Mouse (Mus musculus) cerebellum, adult 8-10 months (tissue): ENCODE measurements around the gene Igfbpl1.

Source experiments
- DNase-seq: peaks from one replicate; pipeline ENCODE4 v3.0.0; 2022

Igfbpl1 gene

DNA sequence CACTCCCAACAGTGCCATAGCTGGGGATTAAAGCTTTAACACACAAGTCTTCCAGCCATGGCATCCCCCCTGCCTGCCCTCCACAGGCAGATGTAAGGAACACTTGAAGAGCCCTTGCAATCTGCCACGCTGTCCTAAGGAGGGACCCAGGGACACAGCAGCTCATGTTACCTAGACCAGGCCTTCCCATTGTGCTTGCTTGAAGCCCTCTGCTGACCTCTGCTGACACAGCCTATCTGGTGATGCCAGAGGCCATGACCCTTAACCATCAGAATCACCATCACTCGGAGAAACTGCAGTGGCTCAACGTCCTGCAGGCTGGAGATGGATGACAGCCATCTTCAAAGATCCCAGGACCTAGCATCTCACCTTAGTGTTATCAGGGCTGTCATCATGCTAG, 4.7 kb downstream of the Igfbpl1 start:
- no peak for DNase-seq

DNA sequence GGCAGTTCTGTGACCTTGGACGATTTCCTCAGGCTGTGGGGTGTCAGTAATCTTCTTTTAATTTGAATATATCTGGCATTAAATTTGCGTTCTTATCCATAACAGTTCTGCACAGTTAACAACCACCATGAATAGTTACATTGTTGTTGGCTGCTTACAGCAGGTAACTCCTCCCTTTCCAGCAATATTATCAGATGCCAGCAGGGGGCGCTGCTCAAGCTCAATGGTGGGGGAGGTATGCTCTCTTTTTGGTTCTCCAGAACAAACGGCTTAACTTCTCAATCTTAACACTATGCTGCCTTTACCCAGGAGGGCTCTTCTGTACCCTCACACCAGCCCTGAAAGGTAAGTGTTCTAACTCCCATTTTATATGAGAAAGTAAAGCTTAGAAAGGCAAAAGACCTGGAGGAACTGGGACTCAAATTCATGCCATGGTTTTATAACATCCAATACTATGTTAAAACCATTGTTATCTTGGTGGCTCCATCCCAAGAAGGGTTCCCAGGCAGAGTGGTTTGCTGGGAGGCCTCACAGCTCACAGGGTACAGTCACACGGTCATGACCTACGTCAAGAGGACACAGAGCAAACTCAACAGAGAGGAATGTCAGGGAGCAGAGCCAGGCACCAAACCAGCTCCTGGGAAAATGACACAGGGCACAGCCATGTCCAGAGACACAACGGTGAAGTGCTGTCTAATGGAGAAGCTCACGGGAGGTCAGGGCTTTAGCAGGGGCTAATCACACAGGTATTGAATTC, 6.5 kb downstream of the Igfbpl1 start:
- DNase-seq = peak; percentile 23

DNA sequence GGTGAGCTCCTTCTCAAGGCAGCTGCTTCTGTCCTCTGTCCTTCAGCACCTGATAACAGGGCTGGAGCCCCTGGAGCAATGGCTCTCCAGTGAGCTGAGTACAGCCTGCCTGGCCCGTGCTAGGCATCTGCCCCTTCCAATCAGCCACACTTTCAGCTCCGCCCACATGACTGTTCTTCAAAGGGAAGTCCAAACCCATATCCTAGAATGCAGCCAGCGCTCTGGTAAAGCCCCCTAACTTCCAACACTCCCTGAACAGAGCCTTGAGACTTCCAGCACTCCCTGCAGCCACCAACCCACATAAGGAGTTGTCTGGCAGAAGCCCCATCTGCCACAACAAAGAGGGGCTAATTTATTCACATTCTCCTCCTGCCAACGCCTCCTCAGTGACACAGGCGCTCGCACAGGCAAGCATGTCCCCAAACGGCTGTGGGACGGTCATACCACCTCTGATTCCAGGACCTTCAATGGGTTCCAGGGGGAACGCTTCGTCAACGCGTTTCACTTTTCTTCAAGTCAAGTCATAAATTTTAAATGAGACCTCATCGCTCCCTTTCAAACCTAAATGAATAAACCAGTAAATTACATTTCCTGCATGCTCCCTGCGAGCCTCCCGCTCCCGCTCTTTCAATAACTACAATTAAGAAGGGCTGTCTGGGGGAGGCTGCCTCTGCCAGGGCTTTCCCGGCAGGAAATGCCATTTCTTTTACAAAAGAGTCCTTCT, 7.4 kb downstream of the Igfbpl1 start:
- no peak for DNase-seq

DNA sequence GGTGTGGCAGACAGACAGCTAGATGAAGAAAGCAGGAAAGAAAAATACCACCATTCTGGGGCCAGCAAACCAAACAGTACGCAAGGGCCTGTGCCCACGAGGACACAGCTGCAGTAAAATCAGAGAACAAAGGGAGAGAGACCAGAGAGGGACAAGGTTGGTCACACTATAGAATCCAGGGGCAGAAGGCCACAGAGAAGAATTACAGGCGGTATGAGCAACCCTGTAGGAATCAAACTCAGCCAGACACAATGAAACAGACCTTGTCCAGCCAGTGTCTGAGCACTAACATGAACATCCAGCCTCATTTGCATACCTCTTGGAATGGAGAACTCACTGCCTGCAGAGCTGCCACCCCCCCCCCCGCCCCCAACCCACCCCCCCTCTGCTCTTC, 7.9 kb downstream of the Igfbpl1 start:
- DNase-seq = no peak

DNA sequence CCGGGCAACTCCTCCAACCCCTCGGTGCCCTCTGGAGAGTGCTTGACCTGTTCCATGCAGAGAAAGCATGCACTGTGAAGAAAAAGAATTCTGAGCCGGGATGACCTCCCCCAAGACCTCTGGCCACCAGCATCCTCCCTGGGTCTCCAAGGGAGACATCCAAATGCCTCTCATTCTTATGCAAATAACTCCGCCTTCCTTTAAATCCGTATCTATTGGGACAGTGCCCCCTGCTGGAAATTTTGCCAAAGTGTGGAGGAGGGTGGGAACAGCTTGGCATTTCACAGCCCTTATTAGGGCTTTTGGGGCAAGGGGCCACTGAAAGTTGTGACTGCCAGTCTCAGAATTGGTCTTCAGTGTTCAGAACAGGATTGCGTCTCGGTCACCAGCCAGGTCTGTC, 11.2 kb downstream of the Igfbpl1 start:
- peak; percentile 32 for DNase-seq

DNA sequence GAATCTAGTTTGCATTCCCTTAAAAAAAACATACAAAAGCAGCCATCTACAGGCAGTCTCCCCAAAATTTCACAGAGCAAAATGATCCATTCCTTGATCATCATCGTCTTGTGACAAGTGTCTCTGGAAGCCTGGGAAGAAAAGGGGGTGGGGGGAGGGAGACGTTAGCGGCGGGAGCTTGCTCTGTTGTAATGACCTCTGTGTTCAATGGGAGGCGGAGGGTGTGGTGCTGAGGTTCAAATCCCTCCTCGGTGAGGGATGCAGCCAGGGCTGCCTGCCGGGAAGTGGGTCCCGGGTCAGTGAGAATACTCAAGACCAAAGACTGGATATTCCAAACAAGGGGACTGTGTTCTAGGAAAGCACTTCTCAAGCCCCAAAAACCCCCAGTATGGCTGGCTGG, 15.5 kb downstream of the Igfbpl1 start:
- no peak for DNase-seq

DNA sequence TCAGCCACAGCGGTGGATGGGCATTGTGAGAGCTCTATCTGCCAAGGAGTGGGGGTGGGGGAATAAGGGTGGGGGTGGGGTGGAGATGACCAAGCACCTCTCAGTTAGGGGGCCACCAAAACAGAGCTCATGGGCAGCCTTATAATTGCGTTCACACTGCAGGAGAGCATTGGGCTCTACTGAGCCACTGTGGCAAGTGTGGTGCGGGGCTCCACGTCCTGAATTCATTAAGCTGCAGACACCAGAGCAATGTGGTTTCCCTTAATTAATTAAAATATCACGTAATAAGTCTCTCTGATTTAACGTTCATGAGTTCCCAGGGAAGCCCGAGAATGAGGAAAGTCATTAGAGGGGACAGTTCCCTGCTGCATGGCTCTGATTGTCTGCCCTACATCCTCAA, 18.7 kb downstream of the Igfbpl1 start:
- DNase-seq = no peak

DNA sequence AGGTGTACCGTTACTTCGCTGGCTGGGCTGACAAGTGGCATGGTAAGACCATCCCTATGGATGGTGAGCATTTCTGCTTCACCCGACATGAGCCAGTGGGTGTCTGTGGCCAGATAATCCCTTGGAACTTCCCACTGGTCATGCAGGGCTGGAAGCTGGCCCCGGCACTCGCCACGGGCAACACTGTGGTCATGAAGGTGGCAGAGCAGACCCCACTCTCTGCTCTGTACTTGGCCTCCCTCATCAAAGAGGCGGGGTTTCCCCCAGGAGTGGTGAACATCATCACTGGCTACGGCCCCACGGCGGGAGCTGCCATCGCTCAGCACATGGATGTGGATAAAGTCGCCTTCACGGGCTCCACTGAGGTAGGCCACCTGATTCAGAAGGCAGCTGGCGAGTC, 23.8 kb downstream of the Igfbpl1 start:
- no peak for DNase-seq

DNA sequence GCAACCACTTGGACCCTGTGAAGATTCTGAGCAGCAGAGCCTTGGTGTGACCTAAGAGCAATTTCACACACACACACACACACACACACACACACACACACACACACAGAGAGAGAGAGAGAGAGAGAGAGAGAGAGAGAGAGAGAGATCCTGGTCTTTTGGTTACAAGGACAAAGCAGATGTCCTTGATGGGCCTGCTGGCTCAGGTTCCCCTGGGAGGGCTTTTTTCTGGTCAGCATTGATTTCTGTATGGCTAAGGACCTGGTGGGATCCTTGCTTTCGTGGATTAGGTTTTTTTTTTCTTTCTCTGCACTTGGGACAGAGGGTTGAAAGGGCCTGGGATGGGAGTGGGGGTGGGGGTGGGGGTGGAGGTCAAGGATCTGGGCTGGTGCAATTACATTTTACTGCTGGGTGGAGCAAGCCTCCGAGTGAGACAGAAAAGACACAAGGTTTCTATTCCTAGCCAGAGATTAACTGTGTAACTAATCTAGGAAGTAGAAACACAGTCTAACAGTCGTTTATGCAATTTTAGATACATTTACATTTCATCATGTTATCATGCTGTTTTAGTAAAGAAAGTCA, 26.7 kb downstream of the Igfbpl1 start:
- no peak for DNase-seq

DNA sequence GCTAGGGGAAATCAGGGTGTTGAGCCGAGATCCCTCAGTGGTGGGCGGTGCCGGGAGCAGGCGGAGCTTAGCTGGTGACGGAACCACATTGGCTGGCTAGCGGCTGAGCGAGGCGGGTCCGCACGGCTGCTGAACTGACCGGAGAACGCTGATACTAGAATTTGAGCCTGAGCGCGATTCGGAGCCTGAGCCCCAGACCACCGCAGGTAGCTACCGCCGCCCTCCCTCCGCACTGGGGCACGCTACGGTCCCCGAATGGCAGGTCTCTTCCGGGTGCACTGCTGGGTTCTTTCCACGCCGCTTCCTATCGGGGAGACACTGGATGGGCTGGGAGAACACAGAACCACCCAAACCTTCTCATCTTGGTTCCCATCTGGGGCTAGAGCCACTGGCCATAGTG, 27.8 kb downstream of the Igfbpl1 start, which contains the start of gene Aldh1b1:
TSS of gene Aldh1b1 (plus strand) at position 59 of the 400 bp plus-strand sequence.
- DNase-seq = peak; percentile 13

DNA sequence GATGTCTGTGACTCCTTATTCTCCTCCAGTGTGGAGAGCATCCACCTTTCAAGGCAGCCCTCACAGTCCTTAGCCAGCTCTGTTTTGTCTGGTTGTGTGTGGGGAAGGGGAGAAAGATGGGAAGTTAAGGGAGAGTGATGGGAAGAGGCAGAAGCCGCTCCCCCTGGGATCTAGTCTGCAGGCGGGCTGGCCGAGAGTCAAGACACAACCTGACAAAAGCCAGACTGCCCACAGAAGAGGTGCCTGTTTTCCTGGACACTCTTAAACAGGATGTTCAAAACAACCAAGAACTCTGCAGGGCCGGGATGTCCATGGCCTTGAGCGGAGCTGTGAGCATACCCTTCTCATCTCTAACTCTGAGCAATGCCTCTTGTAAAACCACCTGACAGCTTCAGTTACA, 30.0 kb downstream of the Igfbpl1 start:
- no peak for DNase-seq

DNA sequence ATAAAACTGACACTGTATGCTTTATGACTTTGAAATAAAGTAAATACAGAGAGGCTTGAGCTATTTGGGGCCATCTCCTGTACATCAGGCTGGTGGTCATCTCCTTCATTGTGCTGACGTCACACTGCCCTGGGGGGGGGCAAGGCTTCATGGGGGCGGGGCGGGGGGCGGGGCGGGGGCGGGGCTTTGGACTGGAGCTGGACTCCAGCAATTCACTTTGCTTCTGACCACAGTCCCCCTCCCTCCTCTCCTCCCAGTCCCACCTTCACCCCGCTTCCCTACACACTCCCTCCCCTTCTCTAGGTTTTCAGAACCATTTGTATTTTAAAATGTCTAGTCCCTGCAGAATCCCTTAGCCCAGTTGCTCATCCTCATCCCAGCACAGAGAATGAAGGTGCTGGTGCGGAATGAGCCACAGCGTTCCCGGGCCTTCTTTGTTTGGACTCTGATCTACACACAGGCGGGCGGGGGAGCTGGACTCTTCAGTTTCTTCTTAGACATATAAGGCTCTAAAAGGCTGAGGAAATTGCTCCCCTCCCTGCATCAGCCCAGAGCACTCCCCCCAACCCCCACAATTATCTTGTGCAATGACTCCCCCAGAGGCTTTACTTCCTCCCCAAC, 31.4 kb downstream of the Igfbpl1 start:
- no peak for DNase-seq

DNA sequence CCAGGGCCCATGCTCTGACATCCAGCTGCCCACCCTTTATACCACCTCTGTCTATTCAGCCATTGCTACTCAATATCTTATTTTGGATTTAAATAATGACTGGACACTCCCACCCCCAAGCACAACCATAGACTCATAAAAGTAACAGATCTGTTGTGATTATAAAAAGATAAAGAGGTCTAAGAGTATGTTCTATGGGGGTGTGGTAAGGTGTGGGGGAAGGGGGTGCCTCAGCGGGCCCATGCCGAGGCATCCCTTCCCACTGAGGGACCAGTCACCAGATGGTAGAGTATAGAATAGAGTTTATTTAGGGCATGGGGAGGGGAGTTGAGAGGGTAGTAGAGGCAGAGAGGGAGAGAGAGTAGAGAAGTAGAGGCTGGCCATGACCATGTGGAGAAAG, 36.7 kb downstream of the Igfbpl1 start:
- DNase-seq = no peak

DNA sequence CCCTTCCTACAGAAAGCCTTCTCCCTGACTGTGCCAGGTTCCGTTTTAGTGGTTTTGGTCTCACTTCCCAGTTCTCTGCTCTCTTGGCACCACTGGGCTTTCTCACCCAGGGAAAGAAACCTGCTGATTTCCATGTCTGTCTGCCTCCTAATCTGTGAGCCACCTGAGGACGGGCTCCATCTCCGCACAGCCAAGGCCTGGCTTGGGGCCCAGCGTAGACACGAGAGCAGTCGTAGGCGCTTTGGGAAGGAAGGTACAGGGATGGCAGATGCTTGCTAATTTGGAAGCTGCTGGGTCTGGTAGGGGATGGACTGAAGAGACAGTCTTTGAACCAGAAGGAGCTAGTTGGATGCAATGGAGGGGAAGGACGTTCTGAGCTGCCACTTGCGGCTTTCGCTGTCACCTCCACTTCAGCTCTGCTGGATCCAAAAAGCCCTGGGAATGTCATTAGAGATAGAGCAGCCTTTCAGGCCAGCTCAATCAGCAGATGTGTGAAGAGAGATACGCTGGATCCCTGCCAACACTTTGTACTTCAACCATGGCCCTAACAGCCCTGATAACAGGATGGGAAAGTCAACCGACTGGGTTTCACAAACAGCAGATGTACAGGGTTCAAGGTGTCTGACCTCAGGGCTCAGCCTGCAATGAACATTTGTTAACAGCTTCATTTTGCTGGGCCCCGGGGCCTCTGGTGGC, 37.3 kb downstream of the Igfbpl1 start:
- DNase-seq = peak; percentile 57

DNA sequence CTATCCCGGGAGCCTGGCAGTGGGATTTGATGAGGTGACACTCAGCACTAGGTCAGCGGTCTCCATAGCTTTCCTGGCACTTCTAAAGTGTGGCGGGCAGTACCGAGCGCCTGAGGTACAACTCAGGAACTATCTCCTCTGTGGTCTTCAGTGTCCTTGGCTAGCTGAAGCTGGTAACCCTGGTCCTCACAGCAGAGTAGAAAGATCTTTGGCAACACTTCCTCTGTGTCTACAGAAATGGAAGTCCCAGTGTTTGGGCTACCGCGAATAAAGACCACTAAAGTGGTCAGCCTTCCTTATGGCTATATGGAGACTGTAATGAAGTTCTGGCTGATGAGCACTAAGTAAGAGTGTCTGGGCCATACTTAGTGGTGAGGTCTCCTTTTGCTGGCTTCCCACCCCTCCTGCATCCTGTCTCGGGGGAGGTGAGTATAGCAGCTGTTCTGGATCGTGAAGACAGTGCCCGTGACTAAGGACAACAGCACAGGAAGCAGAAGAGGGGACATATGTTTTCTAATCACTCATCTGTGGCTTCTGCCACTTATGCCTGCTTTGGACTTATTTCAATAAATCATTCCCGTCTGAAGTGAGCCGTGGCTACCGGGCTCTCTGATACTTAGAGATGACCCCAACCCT, 38.2 kb downstream of the Igfbpl1 start:
- DNase-seq = no peak

DNA sequence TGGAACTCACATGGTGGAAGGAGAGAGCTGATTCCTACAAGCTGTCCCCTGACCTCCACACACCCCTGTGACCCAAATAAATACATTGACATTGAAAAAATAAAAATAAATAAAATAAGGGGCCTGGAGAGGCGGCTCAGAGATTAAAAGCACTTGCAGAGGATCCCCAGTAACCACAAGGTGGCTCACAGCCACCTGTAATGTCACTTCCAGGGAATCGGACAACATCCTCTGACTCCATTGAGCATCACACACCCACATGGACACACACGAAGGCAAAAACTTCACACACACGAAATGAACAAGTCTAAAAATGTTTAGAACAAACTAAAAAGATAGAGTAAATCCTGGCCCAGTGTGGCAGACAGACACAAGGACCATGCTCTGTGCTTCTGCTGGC, 40.0 kb downstream of the Igfbpl1 start:
- no peak for DNase-seq

DNA sequence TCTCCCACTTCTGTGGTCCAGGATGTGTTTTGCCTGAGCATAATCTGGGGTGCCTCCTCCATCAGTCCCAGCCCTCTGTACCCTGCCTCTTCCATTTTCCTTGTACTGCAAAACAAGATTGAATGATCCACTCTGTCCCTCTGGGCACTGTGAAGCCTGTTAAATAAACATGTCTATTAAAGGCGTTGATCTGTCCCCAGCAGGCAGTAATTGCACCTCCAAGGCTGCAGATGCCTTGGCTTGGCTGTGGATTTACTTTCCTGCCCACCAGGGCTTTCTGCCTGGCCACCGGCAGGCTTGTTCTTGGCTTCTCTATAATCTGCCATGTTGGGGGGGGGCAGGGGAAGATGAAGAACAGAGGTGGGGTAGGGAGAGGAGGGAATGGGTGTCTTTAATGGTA, 40.8 kb downstream of the Igfbpl1 start:
- DNase-seq = no peak

DNA sequence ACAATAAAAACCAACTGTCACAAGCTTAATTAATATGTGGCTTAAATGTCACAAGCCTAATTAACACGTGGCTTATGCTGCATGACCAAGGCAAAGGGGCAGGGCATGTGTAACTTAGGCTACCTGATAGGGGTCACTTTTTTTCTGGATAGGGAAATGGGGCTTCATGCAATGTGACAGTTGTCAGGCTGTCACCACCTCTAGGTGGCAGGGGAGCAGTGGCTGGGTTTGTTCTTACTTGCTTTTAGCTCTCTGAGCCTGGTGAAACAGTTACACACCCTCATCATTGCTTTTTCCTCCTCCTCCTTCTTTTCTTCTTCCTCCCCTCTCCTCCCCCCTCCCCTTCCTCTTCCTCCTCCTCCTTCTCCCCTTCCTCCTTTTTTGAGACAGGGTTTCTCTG, 43.1 kb downstream of the Igfbpl1 start:
- DNase-seq = no peak

DNA sequence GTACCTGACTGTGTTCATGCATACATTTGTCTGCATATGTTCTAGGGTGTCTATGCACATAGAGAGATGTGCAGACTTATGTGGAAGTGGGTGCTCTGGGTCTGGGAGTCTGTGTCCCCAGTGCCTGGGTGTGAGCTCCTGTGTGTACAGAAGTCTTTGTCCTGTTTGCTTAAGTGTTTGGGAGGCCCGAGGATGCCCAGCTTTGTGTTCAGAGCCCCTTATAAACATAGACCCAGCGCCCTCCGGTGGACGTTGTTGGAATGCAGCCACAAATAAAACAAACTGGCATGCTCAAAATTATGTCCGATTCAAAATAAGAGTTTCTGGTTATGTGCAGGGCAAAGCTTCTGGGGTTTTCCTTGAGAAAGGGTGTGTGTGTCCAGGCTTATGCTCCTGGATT, 55.1 kb downstream of the Igfbpl1 start:
- peak; percentile 42 for DNase-seq

DNA sequence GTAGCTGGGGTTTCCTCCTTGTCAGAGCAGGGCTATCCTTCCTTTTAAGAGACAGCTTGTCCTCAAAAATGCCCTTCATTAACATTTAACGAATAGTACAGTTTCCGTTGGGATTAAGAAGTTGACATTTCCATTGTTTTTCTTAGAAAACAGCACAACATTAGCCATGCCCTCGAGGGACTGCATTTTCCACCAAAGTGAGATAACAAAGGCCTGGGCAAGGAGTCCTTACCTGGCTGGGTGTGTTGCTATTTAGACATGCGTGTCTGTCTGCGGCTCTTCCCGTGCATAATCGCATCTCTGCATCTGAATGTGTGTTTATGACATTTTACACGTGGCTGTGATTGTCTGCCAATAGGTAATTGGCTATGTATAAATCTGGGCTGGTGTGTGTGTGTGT, 55.5 kb downstream of the Igfbpl1 start:
- no peak for DNase-seq

DNA sequence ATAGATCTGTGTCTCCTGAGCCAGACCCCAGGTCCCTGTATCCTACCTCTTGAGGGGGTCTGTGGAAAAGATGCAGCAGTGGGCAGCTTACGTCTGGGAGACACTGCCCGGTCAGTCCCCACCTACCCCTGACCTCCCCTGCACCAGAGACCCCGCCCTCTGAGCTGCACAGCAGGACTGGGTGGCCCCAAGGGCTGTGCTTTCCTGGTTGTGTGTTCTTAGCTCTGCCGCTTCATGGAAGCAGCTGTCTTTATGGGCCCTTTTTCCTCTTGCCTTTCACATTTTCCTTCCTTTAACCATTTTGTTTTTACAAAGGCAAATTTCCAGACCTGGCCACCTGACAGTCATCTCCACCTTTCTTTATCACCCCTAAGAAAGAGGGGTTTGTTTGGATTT, 56.1 kb downstream of the Igfbpl1 start:
- no peak for DNase-seq

DNA sequence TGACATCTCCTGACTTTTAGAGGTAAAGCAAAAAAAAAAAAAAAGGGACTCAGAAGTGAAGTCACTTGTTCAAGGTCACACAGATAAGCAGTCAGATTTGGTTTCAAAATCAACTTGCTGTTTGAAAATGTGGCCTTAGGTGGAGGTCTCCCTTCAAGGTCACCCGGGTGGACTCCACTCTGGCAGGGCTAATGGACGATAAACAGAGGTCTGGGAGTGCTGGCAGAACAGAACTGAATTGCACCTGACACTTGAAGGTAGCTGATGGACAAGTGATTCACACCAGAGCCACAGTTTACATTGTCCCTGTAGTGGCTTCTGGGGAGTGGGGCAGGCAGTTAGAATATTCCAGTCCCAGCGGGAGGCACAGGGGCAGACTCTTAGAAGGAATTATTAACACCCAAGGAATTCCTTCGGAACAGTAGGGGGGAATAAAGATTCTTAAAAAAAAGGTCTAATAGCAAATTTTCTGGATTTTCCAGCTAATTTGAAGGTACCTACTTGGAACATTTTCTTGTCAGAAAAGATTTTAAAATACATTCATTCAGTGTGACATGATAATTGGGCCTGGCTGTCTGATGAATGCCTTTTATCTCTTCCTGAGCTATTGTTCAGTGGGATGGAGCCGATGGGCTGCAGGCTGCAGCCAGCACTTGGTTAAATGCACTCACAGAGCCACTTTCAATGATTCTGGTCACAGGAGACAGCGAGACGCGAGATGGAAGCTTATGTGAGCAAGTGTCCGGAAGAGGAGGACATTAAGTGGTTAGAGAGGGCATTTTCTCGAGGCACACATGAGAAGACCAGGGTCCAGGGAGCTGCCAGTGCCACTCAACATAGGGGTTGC, 56.7 kb downstream of the Igfbpl1 start:
- DNase-seq = no peak
